Mouse (Mus musculus) forebrain, embryonic 13.5 days (tissue): ENCODE measurements around the gene Gm11492. TPM values are rescaled to one million over a fixed set of nuclear protein-coding genes. Genes with fewer than 3 reads are reported as not detected.

Experiments used
- ATAC-seq: fragments of 200-750 bp; cut with Nextera tagmentation; 2 replicates; pipeline ENCODE4 v1.8.0; 2017
- H3K27ac ChIP-seq: fragments of 300-500 bp; sonication (generic); 2 replicates; pipeline ENCODE4 v1.5.1; 2015; ENCODE audit warnings: inconsistent platforms, mild to moderate bottlenecking, moderate library complexity
- H3K27me3 ChIP-seq: fragments of 300-500 bp; sonication (generic); 2 replicates; pipeline ENCODE4 v1.6.1; 2015; ENCODE audit warnings: mild to moderate bottlenecking, inconsistent platforms
- H3K36me3 ChIP-seq: fragments of 300-500 bp; sonication (generic); 2 replicates; pipeline ENCODE4 v1.6.1; 2015; ENCODE audit warnings: mild to moderate bottlenecking, inconsistent platforms; ENCODE audit not compliant: poor library complexity, severe bottlenecking
- H3K4me1 ChIP-seq: fragments of 300-500 bp; sonication (generic); 2 replicates; pipeline ENCODE4 v1.6.1; 2015; ENCODE audit warnings: inconsistent platforms
- H3K4me2 ChIP-seq: fragments of 300-500 bp; sonication (generic); 2 replicates; pipeline ENCODE4 v1.6.1; 2015; ENCODE audit warnings: inconsistent platforms, mild to moderate bottlenecking, moderate library complexity
- H3K4me3 ChIP-seq: fragments of 300-500 bp; sonication (generic); 2 replicates; pipeline ENCODE4 v1.5.1; 2015; ENCODE audit warnings: mild to moderate bottlenecking, inconsistent platforms
- H3K9ac ChIP-seq: fragments of 300-500 bp; sonication (generic); 2 replicates; pipeline ENCODE4 v1.6.1; 2015; ENCODE audit warnings: mild to moderate bottlenecking, inconsistent platforms
- H3K9me3 ChIP-seq: fragments of 300-500 bp; sonication (generic); replicated peaks from 2 replicates; pipeline ENCODE4 v1.6.1; 2016; ENCODE audit warnings: inconsistent platforms
- WGBS: fragments of 180-500 bp; shearing (Covaris S2); methylation state at CpG from one replicate; pipeline ENCODE4 v1.1.7; 2015; 5-methylcytosine and 5-hydroxymethylcytosine counted together
- polyA plus RNA-seq: library from polyadenylated mRNA; unstranded; fragments of >200 nt; fragmentation: Nextera tagmentation; extraction: Ambion mirVana; gene quantifications from 2 replicates; pipeline ENCODE4 v1.2.1, GENCODE M21; 2015

Gm11492 gene
- polyA plus RNA-seq, 1 experiment from 2014 or later, result not detected

GRCm38 (mm10) chr11:87581161-87581865, 14.9 kb downstream of the Gm11492 start:
- 88% methylated on average over 12 of the region's 12 CpGs for WGBS

DNA sequence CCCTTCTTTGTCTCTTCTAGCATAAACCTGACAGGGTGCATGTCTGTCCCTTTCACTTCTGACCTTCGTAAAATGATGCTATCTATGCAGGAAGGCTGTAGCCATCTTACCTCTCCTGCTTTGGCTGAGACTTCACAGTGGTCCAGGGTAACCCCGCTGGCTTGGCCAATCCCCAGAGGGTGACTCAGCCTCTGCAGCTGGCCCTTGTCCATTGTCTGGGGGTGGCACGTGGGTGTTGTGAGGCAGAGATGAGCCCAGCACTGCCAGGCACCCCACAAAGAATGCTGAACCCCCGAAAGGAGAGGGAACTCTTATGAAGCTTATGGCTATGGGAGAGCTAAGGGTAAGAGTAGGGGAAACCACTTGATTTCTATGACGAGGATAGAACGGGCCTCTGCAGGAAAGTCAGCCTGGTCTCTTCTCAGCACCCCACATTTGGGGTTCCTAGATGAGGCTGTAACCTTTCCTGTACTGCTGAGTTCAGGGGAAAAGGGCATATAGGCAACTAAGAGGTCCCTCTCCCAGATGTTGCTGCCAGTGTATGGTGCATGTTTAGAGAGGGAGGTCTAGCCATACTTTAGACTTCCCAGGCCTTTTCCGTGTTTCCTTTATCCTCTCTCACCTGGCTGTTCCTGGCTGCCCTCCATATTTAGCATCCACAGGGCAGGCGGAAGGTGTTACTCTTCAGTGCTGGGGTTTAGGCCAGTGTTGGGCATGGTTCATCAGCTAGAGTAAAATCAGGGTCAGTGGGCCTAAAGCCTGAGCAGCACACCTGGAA, 15.7 kb downstream of the Gm11492 start:
- no peak overlapping the region for H3K27ac ChIP-seq
- peaks cover 15% of the 10 kb centered on the region for H3K4me1 ChIP-seq
- H3K4me2 ChIP-seq, result no peak overlapping the region
- no peaks in the 10 kb centered on the region for H3K36me3 ChIP-seq
- H3K27me3 ChIP-seq, result peaks cover 5% of the 10 kb centered on the region; the same call in 1 of the 2 replicates
- no peak overlapping the region for H3K4me3 ChIP-seq
- no peaks in the 10 kb centered on the region for H3K9me3 ChIP-seq
- H3K9ac ChIP-seq, result no peak overlapping the region
- WGBS, result 85% methylated on average over 8 of the region's 8 CpGs
- no peak for ATAC-seq

More at GRCm38 (mm10) chr11:87581161-87581865, 14.9 kb downstream of the Gm11492 start:
- Histone ChIP-seq H3K27ac (no peak overlapping the region), H3K4me1 (peaks cover 15% of the 10 kb centered on the region), H3K4me2 (no peak overlapping the region), H3K27me3 (peaks cover 11% of the 10 kb centered on the region; the same call in 1 of the 2 replicates), H3K4me3 (no peak overlapping the region), H3K9me3 (no peaks in the 10 kb centered on the region), H3K36me3 (no peaks in the 10 kb centered on the region), H3K9ac (no peak overlapping the region)
- no peak for ATAC-seq

- no peaks in the 10 kb centered on the region for H3K9me3 ChIP-seq
Measured at GRCm38 (mm10) chr11:87583291-87584034, 17.0 kb downstream of the Gm11492 start.

GRCm38 (mm10) chr11:87584711-87585505, 18.5 kb downstream of the Gm11492 start:
- WGBS, result 88% methylated on average over 10 of the region's 10 CpGs
- Histone ChIP-seq H3K27ac (no peak overlapping the region), H3K36me3 (no peaks in the 10 kb centered on the region), H3K4me2 (no peak overlapping the region), H3K27me3 (no peaks in the 10 kb centered on the region), H3K4me1 (peaks cover 7% of the 10 kb centered on the region), H3K4me3 (no peak overlapping the region), H3K9me3 (no peaks in the 10 kb centered on the region), H3K9ac (no peak overlapping the region)
- ATAC-seq, result no peak

More at GRCm38 (mm10) chr11:87583291-87584034, 17.0 kb downstream of the Gm11492 start:
- Histone ChIP-seq H3K4me2 (no peak overlapping the region), H3K4me3 (no peak overlapping the region), H3K36me3 (no peaks in the 10 kb centered on the region), H3K27me3 (no peaks in the 10 kb centered on the region), H3K27ac (no peak overlapping the region), H3K4me1 (peaks cover 5% of the 10 kb centered on the region), H3K9ac (no peak overlapping the region)
- 79% methylated on average over 6 of the region's 6 CpGs for WGBS
- no peak for ATAC-seq

- Histone ChIP-seq H3K9me3 (no peaks in the 10 kb centered on the region), H3K4me1 (peaks cover 18% of the 10 kb centered on the region), H3K36me3 (no peaks in the 10 kb centered on the region), H3K9ac (no peak overlapping the region), H3K4me3 (no peak overlapping the region), H3K27ac (no peak overlapping the region), H3K27me3 (no peaks in the 10 kb centered on the region), H3K4me2 (no peak overlapping the region)
- WGBS, result 94% methylated on average over 5 of the region's 5 CpGs
- no peak for ATAC-seq
Measured at GRCm38 (mm10) chr11:87587211-87587874, 20.9 kb downstream of the Gm11492 start.

DNA sequence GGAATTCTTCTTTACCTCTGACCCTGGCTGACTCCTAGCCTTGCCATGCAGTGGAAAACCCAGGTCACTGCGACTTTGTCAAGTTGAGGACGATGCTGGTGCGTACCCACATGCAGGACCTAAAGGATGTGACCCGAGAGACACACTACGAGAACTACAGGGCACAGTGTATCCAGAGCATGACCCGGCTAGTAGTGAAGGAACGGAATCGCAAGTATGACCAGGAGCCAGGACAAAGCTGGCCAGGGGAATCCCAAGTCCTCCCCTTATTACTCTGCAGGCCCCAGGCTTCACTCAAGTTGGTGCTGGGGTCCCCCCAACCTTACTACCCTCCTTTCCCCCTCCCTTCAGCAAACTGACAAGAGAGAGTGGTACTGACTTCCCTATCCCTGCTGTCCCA, 23.2 kb downstream of the Gm11492 start:
- peak overlapping the region; percentile 91; the same call in 1 of the 2 replicates for H3K4me2 ChIP-seq
- no peak overlapping the region for H3K4me3 ChIP-seq
- H3K9me3 ChIP-seq, result no peaks in the 10 kb centered on the region
- no peaks in the 10 kb centered on the region for H3K27me3 ChIP-seq
- peak overlapping the region; percentile 87; the same call in 1 of the 2 replicates for H3K9ac ChIP-seq
- no peak for ATAC-seq
- peaks cover 41% of the 10 kb centered on the region for H3K4me1 ChIP-seq
- WGBS, result 91% methylated on average over 8 of the region's 8 CpGs
- H3K27ac ChIP-seq, result no peak overlapping the region
- H3K36me3 ChIP-seq, result peaks cover 4% of the 10 kb centered on the region; the same call in 1 of the 2 replicates

DNA sequence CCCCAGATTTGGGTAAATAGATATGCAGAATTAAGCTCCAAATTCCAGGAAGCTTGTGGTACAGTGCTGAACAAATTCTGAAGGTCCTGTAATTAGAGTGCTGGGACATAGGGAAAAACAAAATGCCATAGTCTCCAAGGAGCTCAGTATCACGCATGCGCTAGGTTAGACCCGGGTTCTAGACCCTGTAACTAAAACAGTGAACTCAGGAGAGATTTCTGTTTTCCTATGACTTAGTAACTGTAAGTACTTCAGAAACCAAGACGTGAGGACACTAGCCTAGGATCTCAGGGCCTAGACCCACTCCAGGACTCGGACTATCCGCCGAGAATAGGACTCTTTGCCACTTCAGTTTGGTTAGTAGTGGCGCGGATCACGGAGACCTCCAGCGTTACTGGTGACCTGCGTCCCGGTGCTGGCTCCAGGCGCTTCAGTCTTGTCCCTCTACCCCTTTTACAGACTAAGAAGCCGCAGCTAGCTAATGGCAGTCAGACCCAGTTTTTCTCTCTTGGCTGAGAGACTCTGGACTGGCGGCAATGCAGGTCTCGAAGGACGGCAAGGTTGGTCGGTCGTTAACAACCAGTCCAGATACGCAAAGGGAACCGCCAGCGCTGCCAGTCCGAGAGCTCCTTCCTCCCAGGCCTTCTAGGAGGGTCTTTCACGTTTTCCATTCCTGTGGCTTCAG, 24.5 kb downstream of the Gm11492 start:
- ATAC-seq, result no peak
- Histone ChIP-seq H3K9me3 (no peaks in the 10 kb centered on the region), H3K4me2 (peak overlapping the region; percentile 91), H3K9ac (peak overlapping the region; percentile 87), H3K27ac (peak overlapping the region; percentile 82), H3K27me3 (no peaks in the 10 kb centered on the region), H3K36me3 (peaks cover 4% of the 10 kb centered on the region; the same call in 1 of the 2 replicates), H3K4me1 (peaks cover 50% of the 10 kb centered on the region), H3K4me3 (peak overlapping the region; percentile 80)
- WGBS, result 2% methylated on average over 25 of the region's 25 CpGs

DNA sequence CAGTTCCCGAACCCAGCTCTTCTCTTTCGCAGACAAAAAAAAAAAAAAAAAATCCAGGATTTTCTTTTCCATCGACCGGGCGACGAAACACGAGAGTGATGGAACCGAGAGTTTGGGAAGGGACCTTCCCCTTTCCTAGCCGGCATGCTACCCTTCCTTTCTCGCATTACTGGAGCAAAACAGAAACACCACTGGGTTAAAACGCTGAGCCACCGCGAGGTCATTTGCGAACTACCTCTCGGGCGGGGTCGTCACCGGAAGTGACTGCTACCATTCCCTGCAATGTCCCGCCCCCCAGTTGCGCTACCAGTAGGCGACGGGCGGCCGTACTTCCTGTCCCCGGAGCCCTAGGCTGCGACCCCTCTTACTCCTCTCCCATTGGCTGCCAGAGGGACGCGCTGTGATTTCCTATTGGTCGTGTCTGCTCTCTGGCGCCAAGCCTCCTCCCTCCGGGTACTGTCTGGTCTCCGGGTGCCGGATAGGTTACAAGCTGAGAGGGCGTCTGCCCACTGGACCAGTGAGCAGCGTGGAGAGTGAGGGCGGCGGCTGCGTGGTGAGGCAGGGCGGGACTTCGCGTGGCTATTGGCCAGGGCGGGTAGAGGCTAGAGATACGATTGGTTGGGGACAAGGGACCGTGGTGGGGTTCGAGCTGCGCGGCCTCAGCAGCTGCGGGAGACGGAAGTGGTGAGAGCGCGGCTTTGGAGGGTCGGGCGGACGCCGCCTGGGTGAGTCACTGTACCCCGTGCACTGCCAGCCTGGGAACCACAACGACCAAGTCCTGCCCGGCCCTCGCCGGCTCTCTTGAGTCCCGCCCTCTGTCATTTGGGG, 25.3 kb downstream of the Gm11492 start, which contains the start of gene Mtmr4:
Gene Mtmr4, plus strand, starts transcription at position 637 of the 828 bp plus-strand sequence.
- Histone ChIP-seq H3K4me2 (peak within 1 kb of the TSS; percentile 91), H3K36me3 (peaks cover 4% of the 10 kb centered on the region; the same call in 1 of the 2 replicates), H3K27me3 (no peaks in the 10 kb centered on the region), H3K27ac (peak within 1 kb of the TSS; percentile 90), H3K9ac (peak within 1 kb of the TSS; percentile 87), H3K9me3 (no peaks in the 10 kb centered on the region), H3K4me3 (peak within 1 kb of the TSS; percentile 80), H3K4me1 (peaks cover 57% of the 10 kb centered on the region)
- under 1% methylated on average over 60 of the region's 61 CpGs for WGBS
- peak; percentile 98 for ATAC-seq

- H3K4me2 ChIP-seq, result peak overlapping the region; percentile 80
- H3K36me3 ChIP-seq, result peaks cover 9% of the 10 kb centered on the region
- no peak for ATAC-seq
- H3K27me3 ChIP-seq, result no peaks in the 10 kb centered on the region
- under 1% methylated on average over 14 of the region's 15 CpGs for WGBS
- peak overlapping the region; percentile 90 for H3K27ac ChIP-seq
- peaks cover 63% of the 10 kb centered on the region for H3K4me1 ChIP-seq
- peak overlapping the region; percentile 80 for H3K4me3 ChIP-seq
- H3K9me3 ChIP-seq, result no peaks in the 10 kb centered on the region
- H3K9ac ChIP-seq, result peak overlapping the region; percentile 82
Measured at GRCm38 (mm10) chr11:87592354-87592695, 25.9 kb downstream of the Gm11492 start.
